Mouse (Mus musculus) embryonic facial prominence, embryonic 11.5 days (tissue): ENCODE data around the gene Pla1a. TPM values are rescaled to one million over a fixed set of nuclear protein-coding genes. Genes with fewer than 3 reads are reported as not detected.
A peak's percentile ranks its signal among the peaks of the same experiment; 100 is the strongest.

Experiments used
- ATAC-seq: fragments of 200-750 bp; cut with Nextera tagmentation; replicated peaks from 2 replicates; pipeline ENCODE4 v1.8.0; 2017; ENCODE audit warnings: low read depth; ENCODE audit not compliant: insufficient number of reproducible peaks, low FRiP score, low TSS enrichment
- DNase-seq: peaks from one replicate; pipeline ENCODE4 v3.0.0-alpha.2; 2015; ENCODE audit warnings: low spot score
- H3K27ac ChIP-seq: fragments of 300-500 bp; sonication (generic); replicated peaks from 2 replicates; pipeline ENCODE4 v1.5.1; 2014; ENCODE audit warnings: mild to moderate bottlenecking, low read depth, low read length, control low read depth
- H3K27me3 ChIP-seq: fragments of 300-500 bp; sonication (generic); 2 replicates; pipeline ENCODE4 v1.6.1; 2014; ENCODE audit warnings: mild to moderate bottlenecking, low read length, moderate library complexity, mixed read lengths; ENCODE audit not compliant: control insufficient read depth, insufficient read depth
- H3K36me3 ChIP-seq: fragments of 300-500 bp; sonication (generic); replicated peaks from 2 replicates; pipeline ENCODE4 v1.6.1; 2014; ENCODE audit warnings: low read depth, mild to moderate bottlenecking, low read length, moderate library complexity, mixed read lengths; ENCODE audit not compliant: control insufficient read depth, insufficient read depth
- H3K4me1 ChIP-seq: fragments of 300-500 bp; sonication (generic); 2 replicates; pipeline ENCODE4 v1.6.1; 2014; ENCODE audit warnings: low read length, mixed read lengths; ENCODE audit not compliant: control insufficient read depth, insufficient read depth
- H3K4me2 ChIP-seq: fragments of 300-500 bp; sonication (generic); 2 replicates; pipeline ENCODE4 v1.6.1; 2014; ENCODE audit warnings: low read depth, mild to moderate bottlenecking, control low read depth, low read length, moderate library complexity
- H3K4me3 ChIP-seq: fragments of 300-500 bp; sonication (generic); 2 replicates; pipeline ENCODE4 v1.5.1; 2014; ENCODE audit warnings: low read depth, low read length, control low read depth
- H3K9ac ChIP-seq: fragments of 300-500 bp; sonication (generic); replicated peaks from 2 replicates; pipeline ENCODE4 v1.6.1; 2014; ENCODE audit warnings: mild to moderate bottlenecking, control low read depth, low read length
- H3K9me3 ChIP-seq: fragments of 300-500 bp; sonication (generic); replicated peaks from 2 replicates; pipeline ENCODE4 v1.6.1; 2016; ENCODE audit warnings: mild to moderate bottlenecking, low read length, inconsistent platforms, mixed read lengths; ENCODE audit not compliant: control insufficient read depth
- WGBS: fragments of 180-500 bp; shearing (Covaris S2); extraction: QIAGEN DNeasy Blood & Tissue Kit; methylation state at CpG from one replicate; pipeline ENCODE4 v1.1.7; 2014; 5-methylcytosine and 5-hydroxymethylcytosine counted together
- polyA plus RNA-seq: library from polyadenylated mRNA; unstranded; fragments of >200 nt; fragmentation: Nextera tagmentation; extraction: Ambion mirVana; gene quantifications from 2 replicates; pipeline ENCODE4 v1.2.1, GENCODE M21; 2014

Gene Pla1a
- polyA plus RNA-seq, 1 experiment from 2014 or later = not detected

DNA sequence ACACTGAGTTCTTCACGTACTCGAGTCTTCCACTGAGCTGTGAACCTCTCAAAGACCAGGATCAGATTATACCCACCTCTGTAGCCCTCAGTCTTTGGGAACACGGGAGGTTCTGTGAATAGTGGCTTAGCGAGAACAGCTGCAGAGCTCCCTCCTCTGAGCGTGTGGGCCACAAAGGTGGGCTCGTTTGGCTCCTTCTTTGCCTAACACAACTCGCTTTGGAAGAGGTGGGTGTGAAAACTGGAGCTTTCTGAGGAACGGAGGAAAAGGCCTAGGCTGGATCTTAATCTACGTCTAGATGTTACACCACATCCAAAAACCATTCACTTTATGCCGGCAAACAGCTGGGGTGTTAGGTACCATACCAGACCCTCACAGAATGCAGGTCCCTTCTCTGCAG is 67.6 kb downstream of the Pla1a start:
- no peak for DNase-seq
- no peak for ATAC-seq

DNA sequence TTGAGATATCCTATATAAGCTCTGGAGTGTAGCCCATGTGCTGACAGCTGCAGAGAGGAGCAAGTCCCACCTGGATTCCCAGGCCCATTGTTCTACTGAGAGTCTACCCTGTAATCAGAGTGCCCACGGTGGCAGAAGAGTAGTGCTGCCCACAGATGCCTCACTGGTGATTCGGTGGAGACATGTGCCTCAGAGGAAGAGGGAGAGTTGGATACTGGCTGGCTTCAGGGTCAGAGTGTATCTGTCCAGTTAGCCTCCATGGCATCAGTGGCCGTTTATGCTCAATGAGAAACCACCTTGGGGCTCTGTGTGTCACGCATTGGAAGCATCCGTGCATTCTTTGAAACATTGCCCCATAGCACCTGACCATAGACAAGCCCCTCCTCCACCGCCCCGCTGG is 69.3 kb downstream of the Pla1a start:
- H3K36me3 ChIP-seq = no peaks in the 10 kb centered on the region
- H3K4me3 ChIP-seq = no peak overlapping the region
- no peaks in the 10 kb centered on the region for H3K9me3 ChIP-seq
- H3K4me1 ChIP-seq = no peaks in the 10 kb centered on the region; the same call in 1 of the 2 replicates
- no peak overlapping the region for H3K4me2 ChIP-seq
- H3K9ac ChIP-seq = no peak overlapping the region
- no peak for DNase-seq
- no peak overlapping the region for H3K27ac ChIP-seq
- no peaks in the 10 kb centered on the region for H3K27me3 ChIP-seq
- WGBS = 90% methylated on average over 7 of the region's 7 CpGs
- ATAC-seq = no peak

More for the DNA sequence above, 67.6 kb downstream of the Pla1a start:
- Histone ChIP-seq H3K36me3 (no peaks in the 10 kb centered on the region), H3K27ac (no peak overlapping the region), H3K27me3 (no peaks in the 10 kb centered on the region), H3K4me3 (no peak overlapping the region), H3K4me1 (no peaks in the 10 kb centered on the region; the same call in 1 of the 2 replicates), H3K9ac (no peak overlapping the region), H3K9me3 (no peaks in the 10 kb centered on the region), H3K4me2 (no peak overlapping the region)
- WGBS = 88% methylated on average over 10 of the region's 10 CpGs

DNA sequence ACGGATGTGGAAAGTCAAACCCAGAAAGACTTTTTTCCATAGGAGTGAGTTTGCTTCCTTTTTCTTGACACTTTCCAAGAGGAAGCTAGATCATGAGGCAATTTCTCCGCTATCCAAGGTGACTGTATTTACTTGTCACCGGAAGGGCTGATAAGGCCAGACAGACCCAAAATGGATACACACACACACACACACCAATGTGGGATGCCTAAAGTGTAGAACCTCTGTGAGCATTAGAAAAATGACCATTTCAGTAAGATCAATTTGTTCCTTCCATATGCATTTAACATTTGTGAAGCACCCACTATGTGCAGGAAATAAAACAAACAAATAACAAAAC is 69.7 kb downstream of the Pla1a start:
- ATAC-seq (no peak), DNase-seq (no peak)
- Histone ChIP-seq H3K9me3 (no peaks in the 10 kb centered on the region), H3K27ac (no peak overlapping the region), H3K36me3 (no peaks in the 10 kb centered on the region), H3K4me3 (no peak overlapping the region), H3K27me3 (no peaks in the 10 kb centered on the region), H3K9ac (no peak overlapping the region), H3K4me1 (no peaks in the 10 kb centered on the region; the same call in 1 of the 2 replicates), H3K4me2 (no peak overlapping the region)
- 76% methylated on average over 3 of the region's 3 CpGs for WGBS

DNA sequence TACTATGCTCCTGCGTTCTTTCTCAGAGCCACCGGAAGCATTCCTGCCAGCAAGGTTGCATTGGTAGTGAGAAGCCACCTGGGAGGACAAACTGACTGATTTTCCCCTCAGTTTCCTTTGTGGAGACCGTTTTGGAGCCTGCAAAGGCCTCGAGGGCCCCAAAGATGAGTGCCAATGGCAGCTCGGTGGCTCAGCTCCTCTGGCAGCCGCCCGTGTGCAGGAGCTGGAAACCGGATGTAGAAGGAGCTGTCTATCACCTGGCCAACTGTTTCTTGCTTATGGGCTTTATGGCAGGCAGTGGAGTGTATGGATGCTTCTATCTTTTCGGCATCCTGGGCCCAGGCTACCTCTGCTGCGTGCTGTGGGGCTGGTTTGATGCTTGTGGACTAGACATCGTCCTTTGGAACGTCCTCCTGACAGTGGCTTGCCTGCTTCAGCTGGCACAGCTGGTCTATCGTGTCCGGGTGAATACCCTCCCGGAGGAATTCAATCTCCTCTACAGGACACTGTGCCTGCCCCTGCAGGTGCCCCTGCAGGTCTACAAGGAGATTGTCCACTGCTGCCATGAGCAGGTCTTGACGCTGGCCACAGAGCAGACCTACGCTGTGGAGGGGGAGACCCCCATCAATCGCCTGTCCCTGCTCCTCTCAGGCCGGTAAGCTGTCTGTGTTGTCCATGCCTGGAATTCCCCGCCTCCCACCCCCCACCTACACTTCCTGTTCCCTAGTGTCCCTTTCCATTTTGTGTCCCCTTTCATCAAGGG is 70.3 kb downstream of the Pla1a start:
- ATAC-seq = no peak
- Histone ChIP-seq H3K27ac (no peak overlapping the region), H3K4me2 (no peak overlapping the region; the same call in 1 of the 2 replicates), H3K4me1 (no peaks in the 10 kb centered on the region; the same call in 1 of the 2 replicates), H3K9ac (no peak overlapping the region), H3K36me3 (no peaks in the 10 kb centered on the region), H3K4me3 (no peak overlapping the region), H3K27me3 (no peaks in the 10 kb centered on the region), H3K9me3 (no peaks in the 10 kb centered on the region)
- DNase-seq = no peak
- 80% methylated on average over 20 of the region's 20 CpGs for WGBS

DNA sequence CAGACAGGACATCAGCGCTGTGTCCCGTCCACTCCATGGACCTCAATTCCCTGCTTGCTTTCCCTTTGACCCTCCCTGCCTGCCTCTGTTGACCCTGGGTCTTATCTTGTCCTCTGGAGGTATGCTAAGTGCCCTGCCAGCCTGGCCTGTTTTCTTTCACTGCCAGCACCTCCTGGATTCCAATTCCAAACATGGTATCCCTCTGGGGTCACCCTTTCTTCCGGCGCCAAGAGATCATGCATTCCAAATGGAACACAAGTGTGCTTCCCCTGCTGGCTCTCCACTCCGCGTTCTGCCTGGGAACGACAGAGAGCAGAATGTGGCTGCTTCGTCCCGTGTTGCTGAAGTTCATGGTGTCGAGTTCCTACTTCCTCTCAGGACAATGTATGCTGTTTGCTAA is 71.0 kb downstream of the Pla1a start, which contains the start of gene Popdc2:
Gene Popdc2 (plus strand): TSS at position 277 of the 400 bp plus-strand sequence.
- no peak within 1 kb of the TSS; the same call in 1 of the 2 replicates for H3K4me2 ChIP-seq

DNA sequence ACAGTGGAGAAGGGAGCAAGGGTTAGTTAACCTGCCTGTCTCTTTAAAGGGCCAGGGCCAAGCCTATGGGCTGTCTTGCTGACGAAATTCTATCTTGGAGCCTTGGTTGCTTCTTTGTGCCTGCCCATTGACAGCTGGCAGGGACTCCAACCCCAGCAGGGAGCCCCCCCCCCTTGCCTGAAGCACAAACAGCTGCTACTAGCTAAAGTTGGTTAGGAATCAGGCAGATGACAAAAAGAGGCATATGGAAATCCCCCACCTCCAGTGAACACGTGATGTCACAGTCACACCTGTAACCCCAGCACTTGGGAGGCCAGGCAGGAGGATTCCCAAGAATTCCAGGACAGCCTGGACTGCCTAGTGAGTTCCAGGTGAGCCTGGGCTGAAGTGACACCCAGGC is 72.6 kb downstream of the Pla1a start:
- Histone ChIP-seq H3K27me3 (no peaks in the 10 kb centered on the region), H3K27ac (no peak overlapping the region), H3K9ac (no peak overlapping the region), H3K9me3 (no peaks in the 10 kb centered on the region), H3K36me3 (no peaks in the 10 kb centered on the region), H3K4me2 (no peak overlapping the region), H3K4me1 (no peaks in the 10 kb centered on the region; the same call in 1 of the 2 replicates), H3K4me3 (no peak overlapping the region)
- 15% methylated on average over 2 of the region's 2 CpGs for WGBS
- no peak for DNase-seq
- ATAC-seq = no peak

More for the DNA sequence above, 71.0 kb downstream of the Pla1a start, which contains the start of gene Popdc2:
- no peak within 1 kb of the TSS for H3K4me3 ChIP-seq
- no peaks in the 10 kb centered on the region for H3K9me3 ChIP-seq
- no peak within 1 kb of the TSS for H3K27ac ChIP-seq
- no peaks in the 10 kb centered on the region; the same call in 1 of the 2 replicates for H3K4me1 ChIP-seq
- WGBS = 37% methylated on average over 10 of the region's 10 CpGs
- H3K9ac ChIP-seq = no peak within 1 kb of the TSS
- no peaks in the 10 kb centered on the region for H3K27me3 ChIP-seq
- ATAC-seq = no peak
- DNase-seq = peak; percentile 7
- no peaks in the 10 kb centered on the region for H3K36me3 ChIP-seq

DNA sequence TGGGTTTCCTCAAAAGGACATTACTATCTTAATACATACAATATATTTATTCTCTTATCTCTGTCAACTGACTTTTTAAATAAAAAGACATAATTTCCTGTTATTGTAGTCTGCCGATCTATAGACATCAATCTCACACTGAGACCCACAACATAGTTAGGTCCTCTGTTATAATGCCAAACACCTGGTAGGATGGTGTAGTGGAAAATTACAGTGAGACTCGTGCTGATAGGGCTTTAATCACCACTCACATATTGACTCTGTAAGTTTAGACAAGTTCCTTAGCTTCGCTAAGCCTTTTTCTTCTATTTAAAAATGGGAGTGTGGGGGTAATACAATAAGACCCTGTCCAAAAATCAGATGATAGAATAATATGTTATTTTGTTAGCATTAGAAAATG is 73.1 kb downstream of the Pla1a start:
- Histone ChIP-seq H3K9me3 (no peaks in the 10 kb centered on the region), H3K36me3 (no peaks in the 10 kb centered on the region), H3K4me3 (no peak overlapping the region), H3K27me3 (no peaks in the 10 kb centered on the region), H3K4me2 (no peak overlapping the region), H3K9ac (no peak overlapping the region), H3K4me1 (no peaks in the 10 kb centered on the region; the same call in 1 of the 2 replicates), H3K27ac (no peak overlapping the region)
- WGBS = 76% methylated on average over 3 of the region's 3 CpGs
- no peak for ATAC-seq
- DNase-seq = no peak

DNA sequence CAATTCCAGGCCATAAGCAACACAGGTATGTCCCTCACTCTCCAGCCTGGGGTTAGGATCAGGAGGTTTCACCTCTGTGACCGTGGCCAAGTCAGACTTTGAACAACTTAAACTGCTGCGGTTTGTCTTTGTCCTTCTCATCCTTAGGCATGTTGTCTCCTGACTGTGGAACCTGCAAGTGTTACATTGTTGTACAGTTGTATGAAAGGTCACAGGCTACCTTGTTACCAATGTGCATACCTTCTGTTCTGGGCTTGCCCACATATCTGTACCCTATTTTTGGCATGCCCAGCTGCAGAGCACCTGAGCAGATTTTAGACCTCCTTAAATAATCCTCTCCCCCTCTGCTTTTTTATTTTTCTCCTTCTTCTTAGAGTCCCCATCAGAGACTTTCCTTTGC is 73.7 kb downstream of the Pla1a start:
- H3K27me3 ChIP-seq = no peaks in the 10 kb centered on the region
- 91% methylated on average over 2 of the region's 2 CpGs for WGBS
- no peak for ATAC-seq

More for the DNA sequence above, 73.7 kb downstream of the Pla1a start:
- Histone ChIP-seq H3K9me3 (no peaks in the 10 kb centered on the region), H3K4me2 (no peak overlapping the region), H3K27ac (no peak overlapping the region), H3K36me3 (no peaks in the 10 kb centered on the region), H3K9ac (no peak overlapping the region), H3K4me1 (no peaks in the 10 kb centered on the region; the same call in 1 of the 2 replicates), H3K4me3 (no peak overlapping the region)
- DNase-seq = no peak
